Mouse (Mus musculus) limb, embryonic 13.5 days (tissue): ENCODE results near the gene Fgd1. TPM values are rescaled to one million over a fixed set of nuclear protein-coding genes. Genes with fewer than 3 reads are reported as not detected.

Experiments used
- ATAC-seq: fragments of 200-750 bp; cut with Nextera tagmentation; 2 replicates; pipeline ENCODE4 v1.8.0; 2017; ENCODE audit warnings: low read depth, moderate number of reproducible peaks, moderate TSS enrichment; ENCODE audit not compliant: low FRiP score
- H3K27ac ChIP-seq: fragments of 300-500 bp; sonication (generic); 2 replicates; pipeline ENCODE4 v1.5.1; 2015; ENCODE audit warnings: inconsistent platforms, mild to moderate bottlenecking, moderate library complexity
- H3K27me3 ChIP-seq: fragments of 300-500 bp; sonication (generic); 2 replicates; pipeline ENCODE4 v1.6.1; 2015; ENCODE audit warnings: mild to moderate bottlenecking, inconsistent platforms
- H3K36me3 ChIP-seq: fragments of 300-500 bp; sonication (generic); 2 replicates; pipeline ENCODE4 v1.6.1; 2015; ENCODE audit warnings: inconsistent platforms, mild to moderate bottlenecking, moderate library complexity
- H3K4me1 ChIP-seq: fragments of 300-500 bp; sonication (generic); 2 replicates; pipeline ENCODE4 v1.6.1; 2015; ENCODE audit warnings: inconsistent platforms
- H3K4me2 ChIP-seq: fragments of 300-500 bp; sonication (generic); replicated peaks from 2 replicates; pipeline ENCODE4 v1.6.1; 2015; ENCODE audit warnings: inconsistent platforms, mild to moderate bottlenecking, moderate library complexity
- H3K4me3 ChIP-seq: fragments of 300-500 bp; sonication (generic); 2 replicates; pipeline ENCODE4 v1.5.1; 2015; ENCODE audit warnings: moderate library complexity, mild to moderate bottlenecking, inconsistent platforms
- H3K9ac ChIP-seq: fragments of 300-500 bp; sonication (generic); 2 replicates; pipeline ENCODE4 v1.6.1; 2015; ENCODE audit warnings: mild to moderate bottlenecking, inconsistent platforms
- H3K9me3 ChIP-seq: fragments of 300-500 bp; sonication (generic); 2 replicates; pipeline ENCODE4 v1.6.1; 2016; ENCODE audit warnings: inconsistent platforms
- WGBS: fragments of 180-500 bp; shearing (Covaris S2); methylation state at CpG from one replicate; pipeline ENCODE4 v1.1.7; 2015; 5-methylcytosine and 5-hydroxymethylcytosine counted together
- polyA plus RNA-seq: library from polyadenylated mRNA; unstranded; fragments of >200 nt; fragmentation: Nextera tagmentation; extraction: Ambion mirVana; gene quantifications from 2 replicates; pipeline ENCODE4 v1.2.1, GENCODE M21; 2015

Fgd1 gene
- polyA plus RNA-seq, 1 experiment from 2014 or later = 16.3 TPM

- peak within 1 kb of the TSS; percentile 67 for H3K4me2 ChIP-seq
- H3K4me1 ChIP-seq = peaks cover 6% of the 10 kb centered on the region
- H3K27me3 ChIP-seq = no peaks in the 10 kb centered on the region
- H3K4me3 ChIP-seq = peak within 1 kb of the TSS; percentile 66
- 23% methylated on average over 35 of the region's 35 CpGs for WGBS
- H3K9ac ChIP-seq = peak within 1 kb of the TSS; percentile 74
- H3K36me3 ChIP-seq = no peaks in the 10 kb centered on the region
- no peaks in the 10 kb centered on the region for H3K9me3 ChIP-seq
- peak; percentile 94 for ATAC-seq
- H3K27ac ChIP-seq = 0 out of 2 replicates have a peak within 1 kb of the TSS, but pooled peaks have one; percentile 15
These were observed 50.5 kb downstream of the Fgd1 start, which contains the start of gene Tsr2 for GRCm38 (mm10) chrX:151096171-151097058. Gene Tsr2 (minus strand): TSS chrX:151096543.

GRCm38 (mm10) chrX:151107301-151108067 is 61.5 kb downstream of the Fgd1 start:
- no peak overlapping the region for H3K4me2 ChIP-seq
- peaks cover 11% of the 10 kb centered on the region; the same call in 1 of the 2 replicates for H3K27me3 ChIP-seq
- H3K36me3 ChIP-seq = no peaks in the 10 kb centered on the region
- H3K27ac ChIP-seq = no peak overlapping the region
- 63% methylated on average over 7 of the region's 7 CpGs for WGBS
- no peaks in the 10 kb centered on the region for H3K4me1 ChIP-seq
- ATAC-seq = no peak
- H3K9ac ChIP-seq = no peak overlapping the region
- no peaks in the 10 kb centered on the region for H3K9me3 ChIP-seq
- no peak overlapping the region for H3K4me3 ChIP-seq

- H3K4me2 ChIP-seq = no peak overlapping the region
- no peak overlapping the region for H3K9ac ChIP-seq
- ATAC-seq = no peak
- H3K27ac ChIP-seq = no peak overlapping the region
- WGBS = 10% methylated on average over 7 of the region's 7 CpGs
- no peak overlapping the region for H3K4me3 ChIP-seq
- H3K36me3 ChIP-seq = no peaks in the 10 kb centered on the region
- no peaks in the 10 kb centered on the region for H3K4me1 ChIP-seq
- H3K27me3 ChIP-seq = no peaks in the 10 kb centered on the region; the same call in 1 of the 2 replicates
- no peaks in the 10 kb centered on the region for H3K9me3 ChIP-seq
These were observed 70.8 kb downstream of the Fgd1 start for GRCm38 (mm10) chrX:151116795-151117194.

GRCm38 (mm10) chrX:151117432-151117831 is 71.5 kb downstream of the Fgd1 start:
- Histone ChIP-seq H3K9ac (no peak overlapping the region), H3K4me3 (no peak overlapping the region), H3K9me3 (no peaks in the 10 kb centered on the region), H3K27ac (no peak overlapping the region), H3K36me3 (no peaks in the 10 kb centered on the region), H3K4me2 (no peak overlapping the region), H3K4me1 (no peaks in the 10 kb centered on the region), H3K27me3 (no peaks in the 10 kb centered on the region; the same call in 1 of the 2 replicates)
- 10% methylated on average over 2 of the region's 2 CpGs for WGBS
- ATAC-seq = no peak

- H3K9ac ChIP-seq = no peak overlapping the region
- H3K27ac ChIP-seq = no peak overlapping the region
- no peaks in the 10 kb centered on the region for H3K4me1 ChIP-seq
- no peak for ATAC-seq
- no peaks in the 10 kb centered on the region for H3K27me3 ChIP-seq
- WGBS = 86% methylated on average over 2 of the region's 2 CpGs
- H3K9me3 ChIP-seq = no peaks in the 10 kb centered on the region
- H3K4me3 ChIP-seq = no peak overlapping the region
- no peaks in the 10 kb centered on the region for H3K36me3 ChIP-seq
- H3K4me2 ChIP-seq = no peak overlapping the region
These were observed 78.0 kb downstream of the Fgd1 start for GRCm38 (mm10) chrX:151123933-151124332.

- peaks cover 3% of the 10 kb centered on the region; the same call in 1 of the 2 replicates for H3K27me3 ChIP-seq
- no peaks in the 10 kb centered on the region for H3K4me1 ChIP-seq
- no peak for ATAC-seq
- 85% methylated on average over 3 of the region's 3 CpGs for WGBS
- no peak overlapping the region for H3K4me2 ChIP-seq
- H3K9ac ChIP-seq = no peak overlapping the region
- H3K36me3 ChIP-seq = no peaks in the 10 kb centered on the region
- H3K27ac ChIP-seq = no peak overlapping the region
- H3K9me3 ChIP-seq = no peaks in the 10 kb centered on the region
- no peak overlapping the region for H3K4me3 ChIP-seq
These were observed 84.5 kb downstream of the Fgd1 start for GRCm38 (mm10) chrX:151130493-151130892.

GRCm38 (mm10) chrX:151132785-151133184 is 86.8 kb downstream of the Fgd1 start:
- Histone ChIP-seq H3K4me3 (0 out of 2 replicates have a peak overlapping the region, but pooled peaks have one; percentile 14), H3K27me3 (peaks cover 3% of the 10 kb centered on the region; the same call in 1 of the 2 replicates), H3K27ac (no peak overlapping the region), H3K4me1 (no peaks in the 10 kb centered on the region), H3K9me3 (no peaks in the 10 kb centered on the region), H3K9ac (no peak overlapping the region), H3K36me3 (no peaks in the 10 kb centered on the region), H3K4me2 (no peak overlapping the region)
- WGBS = 22% methylated on average over 9 of the region's 10 CpGs
- no peak for ATAC-seq

Other genes starting within 250 kb of the Fgd1 start
- 816 and 832 TPM in 2 replicates for gene Maged2, start 231.8 kb upstream of the Fgd1 start, polyA plus RNA-seq
- 26.4 and 26.5 TPM in 2 replicates for gene Gnl3l, start 28.8 kb upstream of the Fgd1 start, polyA plus RNA-seq
- 43.0 and 44.8 TPM in 2 replicates for gene Tsr2, start 50.4 kb downstream of the Fgd1 start, polyA plus RNA-seq
- 3.4 and 3.8 TPM in 2 replicates for gene Wnk3, start 151.9 kb downstream of the Fgd1 start, polyA plus RNA-seq